Mouse (Mus musculus): ENCODE measurements around the gene Gm42715. TPM values are rescaled to one million over a fixed set of nuclear protein-coding genes. Genes with fewer than 3 reads are reported as not detected.

The Gm42715 gene
- polyA plus RNA-seq, 1 experiment from 2014 or later, result 18.6 TPM

- Histone ChIP-seq H3K4me3 (no peak overlapping the region), H3K9me3 (no peaks in the 10 kb centered on the region), H3K27me3 (no peaks in the 10 kb centered on the region), H3K4me1 (no peaks in the 10 kb centered on the region), H3K9ac (no peak overlapping the region), H3K27ac (no peak overlapping the region), H3K36me3 (peaks cover 82% of the 10 kb centered on the region), H3K4me2 (no peak overlapping the region)
- WGBS, result 93% methylated on average over 8 of the region's 8 CpGs
- ATAC-seq (ENCODE audit: insufficient number of reproducible peaks, insufficient read depth, low FRiP score, low TSS enrichment, low read depth), result no peak
Measured at GRCm38 (mm10) chr7:127551558-127551957, 32.2 kb downstream of the Gm42715 start.

- H3K27me3 ChIP-seq, result no peaks in the 10 kb centered on the region
- peaks cover 4% of the 10 kb centered on the region; the same call in 1 of the 2 replicates for H3K4me1 ChIP-seq
- H3K9ac ChIP-seq, result no peak overlapping the region
- ATAC-seq (ENCODE audit: insufficient number of reproducible peaks, insufficient read depth, low FRiP score, low TSS enrichment, low read depth), result no peak
- no peak overlapping the region for H3K4me3 ChIP-seq
- no peak overlapping the region for H3K4me2 ChIP-seq
- WGBS, result 87% methylated on average over 11 of the region's 11 CpGs
- no peaks in the 10 kb centered on the region for H3K9me3 ChIP-seq
- no peak overlapping the region for H3K27ac ChIP-seq
- H3K36me3 ChIP-seq, result peaks cover 80% of the 10 kb centered on the region
Measured at GRCm38 (mm10) chr7:127560580-127560979, 41.2 kb downstream of the Gm42715 start.

GRCm38 (mm10) chr7:127561340-127561858 is 42.0 kb downstream of the Gm42715 start, which contains the start of gene Tmem265:
Gene Tmem265, plus strand, starts transcription at chr7:127561390.
- no peak within 1 kb of the TSS for H3K9ac ChIP-seq
- H3K27ac ChIP-seq, result peak within 1 kb of the TSS; percentile 33; the same call in 1 of the 2 replicates
- H3K4me1 ChIP-seq, result peaks cover 4% of the 10 kb centered on the region; the same call in 1 of the 2 replicates
- no peak within 1 kb of the TSS for H3K4me2 ChIP-seq
- H3K9me3 ChIP-seq, result no peaks in the 10 kb centered on the region
- no peaks in the 10 kb centered on the region for H3K27me3 ChIP-seq
- no peak for ATAC-seq (ENCODE audit: insufficient number of reproducible peaks, insufficient read depth, low FRiP score, low TSS enrichment, low read depth)
- WGBS, result 85% methylated on average over 5 of the region's 5 CpGs
- H3K36me3 ChIP-seq, result peaks cover 80% of the 10 kb centered on the region
- H3K4me3 ChIP-seq, result no peak within 1 kb of the TSS

- no peak for ATAC-seq (ENCODE audit: insufficient number of reproducible peaks, insufficient read depth, low FRiP score, low TSS enrichment, low read depth)
- peaks cover 69% of the 10 kb centered on the region for H3K36me3 ChIP-seq
- H3K4me1 ChIP-seq, result peaks cover 4% of the 10 kb centered on the region; the same call in 1 of the 2 replicates
- H3K27me3 ChIP-seq, result no peaks in the 10 kb centered on the region
- no peak overlapping the region for H3K9ac ChIP-seq
- no peaks in the 10 kb centered on the region for H3K9me3 ChIP-seq
- H3K4me2 ChIP-seq, result no peak overlapping the region
- no peak overlapping the region for H3K4me3 ChIP-seq
- H3K27ac ChIP-seq, result 0 out of 2 replicates have a peak overlapping the region, but pooled peaks have one; percentile 22
- 78% methylated on average over 6 of the region's 6 CpGs for WGBS
Measured at GRCm38 (mm10) chr7:127564381-127565150, 45.2 kb downstream of the Gm42715 start.

GRCm38 (mm10) chr7:127572895-127573471 is 53.6 kb downstream of the Gm42715 start, which contains the start of gene Phkg2:
Gene Phkg2, plus strand, starts transcription at chr7:127573340.
- H3K36me3 ChIP-seq, result peaks cover 28% of the 10 kb centered on the region
- peak within 1 kb of the TSS; percentile 87 for H3K9ac ChIP-seq
- peaks cover 19% of the 10 kb centered on the region for H3K4me1 ChIP-seq
- peak; percentile 93 for ATAC-seq (ENCODE audit: insufficient number of reproducible peaks, insufficient read depth, low FRiP score, low TSS enrichment, low read depth)
- no peaks in the 10 kb centered on the region for H3K27me3 ChIP-seq
- no peaks in the 10 kb centered on the region for H3K9me3 ChIP-seq
- WGBS, result under 1% methylated on average over 17 of the region's 17 CpGs
- H3K27ac ChIP-seq, result peak within 1 kb of the TSS; percentile 74
- peak within 1 kb of the TSS; percentile 78 for H3K4me3 ChIP-seq
- H3K4me2 ChIP-seq, result peak within 1 kb of the TSS; percentile 95

- Histone ChIP-seq H3K4me3 (peak overlapping the region; percentile 78), H3K9ac (peak overlapping the region; percentile 87), H3K4me2 (peak overlapping the region; percentile 95), H3K9me3 (no peaks in the 10 kb centered on the region), H3K36me3 (peaks cover 32% of the 10 kb centered on the region), H3K4me1 (peaks cover 19% of the 10 kb centered on the region), H3K27me3 (no peaks in the 10 kb centered on the region), H3K27ac (peak overlapping the region; percentile 33; the same call in 1 of the 2 replicates)
- ATAC-seq (ENCODE audit: insufficient number of reproducible peaks, insufficient read depth, low FRiP score, low TSS enrichment, low read depth), result peak; percentile 17; the same call in 1 of the 2 replicates
- WGBS, result under 1% methylated on average over 26 of the region's 28 CpGs
Measured at GRCm38 (mm10) chr7:127573503-127574008, 54.2 kb downstream of the Gm42715 start.

- 23% methylated on average over 7 of the region's 7 CpGs for WGBS
Measured at GRCm38 (mm10) chr7:127574115-127574514, 54.7 kb downstream of the Gm42715 start.

GRCm38 (mm10) chr7:127583260-127583659 is 63.9 kb downstream of the Gm42715 start:
- no peak overlapping the region for H3K4me3 ChIP-seq
- peaks cover 8% of the 10 kb centered on the region for H3K4me1 ChIP-seq
- peaks cover 70% of the 10 kb centered on the region for H3K36me3 ChIP-seq
- no peaks in the 10 kb centered on the region for H3K9me3 ChIP-seq
- H3K27me3 ChIP-seq, result no peaks in the 10 kb centered on the region
- H3K4me2 ChIP-seq, result no peak overlapping the region
- ATAC-seq (ENCODE audit: insufficient number of reproducible peaks, insufficient read depth, low FRiP score, low TSS enrichment, low read depth), result no peak
- H3K27ac ChIP-seq, result no peak overlapping the region
- H3K9ac ChIP-seq, result no peak overlapping the region
- WGBS, result 93% methylated on average over 6 of the region's 6 CpGs

More at GRCm38 (mm10) chr7:127574115-127574514, 54.7 kb downstream of the Gm42715 start:
- peaks cover 19% of the 10 kb centered on the region for H3K4me1 ChIP-seq
- peak overlapping the region; percentile 87 for H3K9ac ChIP-seq
- H3K4me2 ChIP-seq, result peak overlapping the region; percentile 95
- no peaks in the 10 kb centered on the region for H3K27me3 ChIP-seq
- no peak for ATAC-seq (ENCODE audit: insufficient number of reproducible peaks, insufficient read depth, low FRiP score, low TSS enrichment, low read depth)
- H3K27ac ChIP-seq, result no peak overlapping the region
- peaks cover 31% of the 10 kb centered on the region for H3K36me3 ChIP-seq
- H3K4me3 ChIP-seq, result peak overlapping the region; percentile 78
- no peaks in the 10 kb centered on the region for H3K9me3 ChIP-seq

GRCm38 (mm10) chr7:127585031-127585430 is 65.6 kb downstream of the Gm42715 start:
- no peaks in the 10 kb centered on the region for H3K27me3 ChIP-seq
- H3K9ac ChIP-seq, result no peak overlapping the region
- 81% methylated on average over 7 of the region's 7 CpGs for WGBS
- H3K27ac ChIP-seq, result 0 out of 2 replicates have a peak overlapping the region, but pooled peaks have one; percentile 11
- no peak for ATAC-seq (ENCODE audit: insufficient number of reproducible peaks, insufficient read depth, low FRiP score, low TSS enrichment, low read depth)
- H3K36me3 ChIP-seq, result peaks cover 62% of the 10 kb centered on the region
- H3K4me1 ChIP-seq, result peaks cover 15% of the 10 kb centered on the region
- H3K9me3 ChIP-seq, result no peaks in the 10 kb centered on the region
- no peak overlapping the region for H3K4me3 ChIP-seq
- no peak overlapping the region for H3K4me2 ChIP-seq

- Histone ChIP-seq H3K4me3 (no peak overlapping the region), H3K27ac (no peak overlapping the region), H3K4me2 (no peak overlapping the region), H3K4me1 (peaks cover 15% of the 10 kb centered on the region), H3K27me3 (no peaks in the 10 kb centered on the region), H3K36me3 (peaks cover 61% of the 10 kb centered on the region), H3K9ac (no peak overlapping the region), H3K9me3 (no peaks in the 10 kb centered on the region)
- ATAC-seq (ENCODE audit: insufficient number of reproducible peaks, insufficient read depth, low FRiP score, low TSS enrichment, low read depth), result no peak
- 93% methylated on average over 6 of the region's 6 CpGs for WGBS
Measured at GRCm38 (mm10) chr7:127586149-127586548, 66.8 kb downstream of the Gm42715 start.

GRCm38 (mm10) chr7:127587196-127587595 is 67.8 kb downstream of the Gm42715 start:
- Histone ChIP-seq H3K4me3 (peak overlapping the region; percentile 91), H3K27ac (peak overlapping the region; percentile 78; the same call in 1 of the 2 replicates), H3K4me1 (peaks cover 15% of the 10 kb centered on the region), H3K9ac (peak overlapping the region; percentile 74), H3K36me3 (peaks cover 63% of the 10 kb centered on the region), H3K4me2 (peak overlapping the region; percentile 90), H3K9me3 (no peaks in the 10 kb centered on the region), H3K27me3 (no peaks in the 10 kb centered on the region)
- ATAC-seq (ENCODE audit: insufficient number of reproducible peaks, insufficient read depth, low FRiP score, low TSS enrichment, low read depth), result no peak
- 62% methylated on average over 5 of the region's 5 CpGs for WGBS

Measured in embryonic facial prominence, embryonic 13.5 days (tissue).